Mouse (Mus musculus) brain, embryonic 14.5 days (tissue): ENCODE data around the gene Abhd16b. TPM values are rescaled to one million over a fixed set of nuclear protein-coding genes. Genes with fewer than 3 reads are reported as not detected.

Experiments used
- DNase-seq: peaks from one replicate; pipeline ENCODE4 v3.0.0-alpha.2; 2011; ENCODE audit warnings: low read depth
- CTCF ChIP-seq: fragments of 200-500 bp; IDR thresholded peaks from 2 replicates; pipeline ENCODE4 v1.5.1; 2012; ENCODE audit warnings: inconsistent platforms, mild to moderate bottlenecking, moderate library complexity, borderline replicate concordance; ENCODE audit not compliant: insufficient read depth, insufficient read length; ENCODE audit errors: extremely low read depth
- POLR2A ChIP-seq: fragments of 200-500 bp; IDR thresholded peaks from 2 replicates; pipeline ENCODE4 v1.6.1; 2012; ENCODE audit warnings: mild to moderate bottlenecking, inconsistent platforms, borderline replicate concordance; ENCODE audit not compliant: poor library complexity, insufficient read depth, insufficient read length, severe bottlenecking; ENCODE audit errors: extremely low read depth
- polyA plus RNA-seq: library from polyadenylated mRNA; depleted of rRNA; stranded (reverse); fragments of >200 nt; gene quantifications from 2 replicates; pipeline ENCODE4 v1.2.3, GENCODE M21; 2012; rRNA removed

Abhd16b gene
- polyA plus RNA-seq, 1 experiment: not detected

GRCm38 (mm10) chr2:181520118-181520935 is 27.3 kb downstream of the Abhd16b start, which contains the start of gene Dnajc5:
TSS of gene Dnajc5 (plus strand) at chr2:181520485.
- DNase-seq: peak; percentile 99
- no peak for TF ChIP-seq CTCF
- peak; percentile 54; the same call in 1 of the 2 replicates for TF ChIP-seq POLR2A

- no peak for DNase-seq
- no peak for TF ChIP-seq CTCF
- no peak for TF ChIP-seq POLR2A
Measured at GRCm38 (mm10) chr2:181520936-181521227, 27.9 kb downstream of the Abhd16b start.

- TF ChIP-seq CTCF: no peak
- no peak for TF ChIP-seq POLR2A
- no peak for DNase-seq
Measured at GRCm38 (mm10) chr2:181521491-181521890, 28.5 kb downstream of the Abhd16b start.

GRCm38 (mm10) chr2:181522811-181523210 is 29.8 kb downstream of the Abhd16b start:
- TF ChIP-seq CTCF (peak; percentile 42; the same call in 1 of the 2 replicates), POLR2A (no peak)
- peak; percentile 16 for DNase-seq

- no peak for DNase-seq
- TF ChIP-seq CTCF: no peak
- no peak for TF ChIP-seq POLR2A
Measured at GRCm38 (mm10) chr2:181525526-181525925, 32.5 kb downstream of the Abhd16b start.

- TF ChIP-seq POLR2A (no peak), CTCF (no peak)
- DNase-seq: no peak
Measured at GRCm38 (mm10) chr2:181529076-181529475, 36.1 kb downstream of the Abhd16b start.

- DNase-seq: no peak
- no peak for TF ChIP-seq POLR2A
- no peak for TF ChIP-seq CTCF
Measured at GRCm38 (mm10) chr2:181532589-181532988, 39.6 kb downstream of the Abhd16b start.

GRCm38 (mm10) chr2:181536410-181536809 is 43.4 kb downstream of the Abhd16b start:
- no peak for DNase-seq
- no peak for TF ChIP-seq CTCF
- no peak for TF ChIP-seq POLR2A

- DNase-seq: peak; percentile 79
- TF ChIP-seq CTCF (no peak), POLR2A (no peak)
Measured at GRCm38 (mm10) chr2:181537444-181538047, 44.5 kb downstream of the Abhd16b start.

GRCm38 (mm10) chr2:181541761-181542380 is 48.9 kb downstream of the Abhd16b start:
- no peak for TF ChIP-seq CTCF
- TF ChIP-seq POLR2A: no peak
- no peak for DNase-seq

Other genes starting within 250 kb of the Abhd16b start
- 34.6 and 43.3 TPM in 2 replicates for gene Gmeb2, start 205.2 kb upstream of the Abhd16b start, polyA plus RNA-seq
- gene Stmn3, start 178.7 kb upstream of the Abhd16b start, polyA plus RNA-seq: 774 and 800 TPM in 2 replicates
- 88.7 and 133 TPM in 2 replicates for gene Rtel1, start 173.5 kb upstream of the Abhd16b start, polyA plus RNA-seq
- 117 and 126 TPM in 2 replicates for gene Zgpat, start 128.3 kb upstream of the Abhd16b start, polyA plus RNA-seq
- gene Arfrp1, start 127.8 kb upstream of the Abhd16b start, polyA plus RNA-seq: 92.9 and 110 TPM in 2 replicates
- gene Lime1, start 113.1 kb upstream of the Abhd16b start, polyA plus RNA-seq: 98.7 and 147 TPM in 2 replicates
- 12.1 and 18.4 TPM in 2 replicates for gene Zbtb46, start 33.8 kb upstream of the Abhd16b start, polyA plus RNA-seq
- gene Tpd52l2, start 3.9 kb downstream of the Abhd16b start, polyA plus RNA-seq: 94.9 and 118 TPM in 2 replicates
- 152 and 190 TPM in 2 replicates for gene Dnajc5, start 27.3 kb downstream of the Abhd16b start, polyA plus RNA-seq
- gene Uckl1, start 91.7 kb downstream of the Abhd16b start, polyA plus RNA-seq: 125 and 204 TPM in 2 replicates
- 30.9 and 44.4 TPM in 2 replicates for gene Prpf6, start 98.7 kb downstream of the Abhd16b start, polyA plus RNA-seq
- gene Zfp512b, start 99.6 kb downstream of the Abhd16b start, polyA plus RNA-seq: 105 and 142 TPM in 2 replicates
- 161 and 163 TPM in 2 replicates for gene Samd10, start 106.0 kb downstream of the Abhd16b start, polyA plus RNA-seq
- 0.10 and 0.27 TPM in 2 replicates for gene Gm29797, start 163.8 kb downstream of the Abhd16b start, polyA plus RNA-seq
- gene Sox18, start 178.4 kb downstream of the Abhd16b start, polyA plus RNA-seq: 26.8 and 31.6 TPM in 2 replicates
- gene Tcea2, start 187.1 kb downstream of the Abhd16b start, polyA plus RNA-seq: 55.9 and 82.2 TPM in 2 replicates
- 75.9 and 87.7 TPM in 2 replicates for gene Rgs19, start 200.8 kb downstream of the Abhd16b start, polyA plus RNA-seq
- not detected in 2 replicates for gene Lkaaear1, start 205.2 kb downstream of the Abhd16b start, polyA plus RNA-seq
- gene Oprl1, start 221.8 kb downstream of the Abhd16b start, polyA plus RNA-seq: 91.7 and 102 TPM in 2 replicates